Mouse (Mus musculus) lung, embryonic 16.5 days (tissue): ENCODE measurements at regions not wholly inside any gene's neighbourhood (a gene's known extent, or its start where the extent isn't known, plus 50 kb on each side); places are given as distances from the start of the nearest gene placed in this dataset.

Experiments
- ATAC-seq: fragments of 200-750 bp; cut with Nextera tagmentation; 2 replicates; pipeline ENCODE4 v1.8.0; 2017; ENCODE audit warnings: low read depth, mild to moderate bottlenecking, moderate library complexity
- H3K27ac ChIP-seq: fragments of 300-500 bp; sonication (generic); 2 replicates; pipeline ENCODE4 v1.5.1; 2014; ENCODE audit warnings: mild to moderate bottlenecking, control low read depth, low read length
- H3K27me3 ChIP-seq: fragments of 300-500 bp; sonication (generic); 2 replicates; pipeline ENCODE4 v1.6.1; 2014; ENCODE audit warnings: low read depth, low read length, mixed read lengths; ENCODE audit not compliant: control insufficient read depth, insufficient read depth
- H3K36me3 ChIP-seq: fragments of 300-500 bp; sonication (generic); 2 replicates; pipeline ENCODE4 v1.6.1; 2014; ENCODE audit warnings: low read length; ENCODE audit not compliant: control insufficient read depth, insufficient read depth
- H3K4me1 ChIP-seq: fragments of 300-500 bp; sonication (generic); replicated peaks from 2 replicates; pipeline ENCODE4 v1.6.1; 2014; ENCODE audit warnings: low read length, mixed read lengths; ENCODE audit not compliant: control insufficient read depth, insufficient read depth
- H3K4me2 ChIP-seq: fragments of 300-500 bp; sonication (generic); 2 replicates; pipeline ENCODE4 v1.6.1; 2014; ENCODE audit warnings: low read depth, low read length, control low read depth
- H3K4me3 ChIP-seq: fragments of 300-500 bp; sonication (generic); 2 replicates; pipeline ENCODE4 v1.5.1; 2014; ENCODE audit warnings: mild to moderate bottlenecking, low read length, control low read depth
- H3K9ac ChIP-seq: fragments of 300-500 bp; sonication (generic); 2 replicates; pipeline ENCODE4 v1.6.1; 2014; ENCODE audit warnings: low read length, control low read depth
- H3K9me3 ChIP-seq: fragments of 300-500 bp; sonication (generic); 2 replicates; pipeline ENCODE4 v1.6.1; 2016; ENCODE audit warnings: low read length; ENCODE audit not compliant: control insufficient read depth
- WGBS: fragments of 180-500 bp; shearing (Covaris S2); extraction: QIAGEN DNeasy Blood & Tissue Kit; methylation state at CpG from one replicate; pipeline ENCODE4 v1.1.7; 2014; 5-methylcytosine and 5-hydroxymethylcytosine counted together

GRCm38 (mm10) chr12:118716824-118717223 lies 129.3 kb upstream of the Sp8 start:
- no peak overlapping the region for H3K4me3 ChIP-seq
- H3K27me3 ChIP-seq = no peaks in the 10 kb centered on the region
- WGBS = 77% methylated on average over 4 of the region's 4 CpGs
- H3K4me2 ChIP-seq = no peak overlapping the region
- no peaks in the 10 kb centered on the region for H3K9me3 ChIP-seq
- H3K36me3 ChIP-seq = no peaks in the 10 kb centered on the region
- no peak for ATAC-seq
- H3K27ac ChIP-seq = no peak overlapping the region
- H3K9ac ChIP-seq = no peak overlapping the region
- no peaks in the 10 kb centered on the region for H3K4me1 ChIP-seq

GRCm38 (mm10) chr12:118706626-118707025 lies 139.5 kb upstream of the Sp8 start:
- no peak overlapping the region for H3K4me2 ChIP-seq
- peaks cover 6% of the 10 kb centered on the region; the same call in 1 of the 2 replicates for H3K4me1 ChIP-seq
- H3K9ac ChIP-seq = no peak overlapping the region
- H3K36me3 ChIP-seq = no peaks in the 10 kb centered on the region
- 80% methylated on average over 7 of the region's 7 CpGs for WGBS
- no peak overlapping the region for H3K27ac ChIP-seq
- H3K27me3 ChIP-seq = no peaks in the 10 kb centered on the region
- H3K4me3 ChIP-seq = no peak overlapping the region
- no peaks in the 10 kb centered on the region for H3K9me3 ChIP-seq
- ATAC-seq = no peak

GRCm38 (mm10) chr12:118704826-118705225 lies 141.3 kb upstream of the Sp8 start:
- H3K4me1 ChIP-seq = peaks cover 6% of the 10 kb centered on the region; the same call in 1 of the 2 replicates
- H3K4me2 ChIP-seq = no peak overlapping the region
- H3K4me3 ChIP-seq = no peak overlapping the region
- no peak overlapping the region for H3K27ac ChIP-seq
- no peaks in the 10 kb centered on the region for H3K27me3 ChIP-seq
- 75% methylated on average over 2 of the region's 2 CpGs for WGBS
- H3K9ac ChIP-seq = no peak overlapping the region
- no peaks in the 10 kb centered on the region for H3K36me3 ChIP-seq
- ATAC-seq = no peak
- H3K9me3 ChIP-seq = no peaks in the 10 kb centered on the region

- peaks cover 6% of the 10 kb centered on the region; the same call in 1 of the 2 replicates for H3K4me1 ChIP-seq
- WGBS = 40% methylated on average over 12 of the region's 12 CpGs
- H3K9ac ChIP-seq = no peak overlapping the region; the same call in 1 of the 2 replicates
- H3K4me2 ChIP-seq = peak overlapping the region; percentile 36
- H3K9me3 ChIP-seq = no peaks in the 10 kb centered on the region
- H3K27me3 ChIP-seq = no peaks in the 10 kb centered on the region
- no peaks in the 10 kb centered on the region for H3K36me3 ChIP-seq
- no peak for ATAC-seq
- no peak overlapping the region for H3K4me3 ChIP-seq
- no peak overlapping the region for H3K27ac ChIP-seq
Observed at GRCm38 (mm10) chr12:118703730-118704129, 142.4 kb upstream of the Sp8 start.

DNA sequence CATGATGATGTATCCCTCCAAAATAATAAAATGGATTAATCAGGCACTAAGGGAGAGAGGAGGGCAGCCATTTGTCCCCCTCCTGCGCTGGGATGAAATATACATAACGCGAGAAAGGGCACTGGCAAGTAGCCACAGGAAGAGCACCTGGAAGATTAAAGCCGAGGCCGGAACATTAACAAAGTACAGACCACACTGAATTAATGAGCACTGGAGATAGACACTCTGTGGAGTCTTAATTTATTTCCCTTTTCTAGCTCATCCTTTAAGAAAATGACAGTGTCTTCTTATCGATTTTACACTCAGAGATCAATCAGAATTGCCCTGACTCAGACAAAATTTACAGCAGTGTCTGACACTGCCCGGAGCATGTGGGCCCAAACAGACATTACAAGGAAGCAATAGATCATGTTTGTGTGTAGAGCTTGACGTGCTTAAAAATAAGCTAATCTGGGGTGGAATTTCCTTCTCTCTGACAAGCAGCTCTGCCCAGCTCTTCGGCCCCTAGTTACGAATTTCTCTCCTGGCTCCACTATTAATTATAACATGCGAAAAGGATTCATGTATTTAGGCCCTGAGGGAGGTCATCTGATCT lies 143.0 kb upstream of the Sp8 start:
- Histone ChIP-seq H3K4me2 (peak overlapping the region; percentile 36), H3K27me3 (no peaks in the 10 kb centered on the region), H3K4me1 (peaks cover 6% of the 10 kb centered on the region; the same call in 1 of the 2 replicates), H3K4me3 (no peak overlapping the region), H3K36me3 (no peaks in the 10 kb centered on the region), H3K27ac (no peak overlapping the region), H3K9ac (no peak overlapping the region), H3K9me3 (no peaks in the 10 kb centered on the region)
- 28% methylated on average over 11 of the region's 11 CpGs for WGBS
- ATAC-seq = 0 out of 2 replicates have a peak, but pooled peaks have one; percentile 31

- Histone ChIP-seq H3K36me3 (no peaks in the 10 kb centered on the region), H3K27me3 (no peaks in the 10 kb centered on the region), H3K27ac (no peak overlapping the region), H3K9ac (no peak overlapping the region), H3K4me1 (peaks cover 6% of the 10 kb centered on the region; the same call in 1 of the 2 replicates), H3K9me3 (no peaks in the 10 kb centered on the region), H3K4me3 (no peak overlapping the region), H3K4me2 (no peak overlapping the region)
- no peak for ATAC-seq
- 78% methylated on average over 2 of the region's 2 CpGs for WGBS
Observed at GRCm38 (mm10) chr12:118701838-118702237, 144.3 kb upstream of the Sp8 start.

DNA sequence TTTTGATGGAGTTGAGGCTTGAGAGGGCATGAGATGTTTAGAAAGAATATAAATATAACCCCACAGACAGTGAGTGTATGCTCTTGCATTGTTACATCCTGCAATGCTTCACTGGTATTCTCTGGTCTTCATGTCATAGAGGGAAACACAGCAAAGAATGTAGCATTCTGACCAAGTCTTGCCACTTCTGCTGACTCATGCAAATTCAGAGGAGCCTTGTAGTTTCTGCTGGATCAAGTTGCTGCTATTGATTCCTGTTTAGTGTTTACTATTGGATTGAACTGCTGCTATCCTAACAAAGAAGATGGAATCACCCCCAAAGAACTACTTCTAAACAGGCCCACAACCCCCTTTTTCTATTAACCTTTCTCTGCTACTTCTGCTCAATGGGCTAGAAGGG lies 148.0 kb upstream of the Sp8 start:
- H3K9me3 ChIP-seq = no peaks in the 10 kb centered on the region
- H3K4me2 ChIP-seq = no peak overlapping the region
- H3K27me3 ChIP-seq = no peaks in the 10 kb centered on the region
- no peak for ATAC-seq
- no peak overlapping the region for H3K4me3 ChIP-seq
- H3K4me1 ChIP-seq = 0 out of 2 replicates have a peak, but pooled peaks cover 2% of the 10 kb centered on the region
- H3K27ac ChIP-seq = no peak overlapping the region
- H3K9ac ChIP-seq = no peak overlapping the region
- H3K36me3 ChIP-seq = no peaks in the 10 kb centered on the region

DNA sequence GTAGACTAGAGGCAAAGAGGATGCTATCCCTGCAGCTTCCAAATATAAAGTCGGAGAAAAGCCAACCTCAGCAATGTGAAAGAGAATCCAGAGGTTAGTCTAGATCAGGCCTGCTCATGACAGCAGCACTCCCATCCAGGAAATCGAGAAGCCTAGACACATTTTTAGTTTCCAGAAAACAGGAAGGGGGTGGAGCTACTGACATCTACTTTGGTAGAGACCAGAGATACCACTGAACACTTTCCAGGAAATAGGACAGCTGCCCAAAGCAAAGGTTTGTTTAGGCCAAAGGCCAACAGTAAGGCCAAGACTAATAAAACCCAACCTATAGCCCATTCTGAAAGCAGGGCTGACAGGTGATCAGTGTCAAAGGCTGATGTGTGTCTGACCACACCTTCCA lies 151.4 kb upstream of the Sp8 start:
- H3K27me3 ChIP-seq = no peaks in the 10 kb centered on the region
- 79% methylated on average over 2 of the region's 2 CpGs for WGBS
- H3K4me2 ChIP-seq = no peak overlapping the region
- H3K9ac ChIP-seq = no peak overlapping the region
- no peak overlapping the region for H3K4me3 ChIP-seq
- H3K36me3 ChIP-seq = no peaks in the 10 kb centered on the region
- no peaks in the 10 kb centered on the region for H3K4me1 ChIP-seq
- no peak overlapping the region for H3K27ac ChIP-seq
- no peaks in the 10 kb centered on the region for H3K9me3 ChIP-seq
- no peak for ATAC-seq

DNA sequence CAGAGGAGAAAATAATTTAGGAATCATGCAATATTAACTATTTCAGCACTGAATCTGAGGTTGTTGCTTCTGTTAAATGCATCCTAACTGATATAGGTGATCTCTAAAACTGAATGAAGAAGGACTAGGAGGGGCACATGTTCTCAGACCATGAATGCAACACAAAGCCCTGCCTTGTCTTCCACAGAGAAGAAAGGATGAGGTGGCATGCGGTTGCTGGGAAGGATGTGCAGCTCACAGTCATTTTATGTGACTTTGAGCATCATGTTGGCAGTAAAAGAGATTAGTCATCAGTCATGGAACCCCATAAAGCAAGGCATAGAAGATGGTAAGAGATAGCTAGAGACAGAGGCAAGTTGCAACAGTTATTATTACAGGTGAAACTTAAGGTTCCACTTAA lies 163.2 kb upstream of the Sp8 start:
- no peaks in the 10 kb centered on the region for H3K36me3 ChIP-seq
- H3K9me3 ChIP-seq = no peaks in the 10 kb centered on the region
- H3K27ac ChIP-seq = no peak overlapping the region
- H3K4me1 ChIP-seq = no peaks in the 10 kb centered on the region
- H3K4me2 ChIP-seq = no peak overlapping the region
- ATAC-seq = no peak
- no peaks in the 10 kb centered on the region for H3K27me3 ChIP-seq
- no peak overlapping the region for H3K9ac ChIP-seq
- 90% methylated on average over 1 of the region's 1 CpGs for WGBS
- H3K4me3 ChIP-seq = no peak overlapping the region

- 80% methylated on average over 4 of the region's 4 CpGs for WGBS
- no peak overlapping the region for H3K4me2 ChIP-seq
- no peak for ATAC-seq
- H3K4me3 ChIP-seq = no peak overlapping the region
- H3K9ac ChIP-seq = no peak overlapping the region
- H3K27me3 ChIP-seq = no peaks in the 10 kb centered on the region
- no peaks in the 10 kb centered on the region for H3K4me1 ChIP-seq
- no peaks in the 10 kb centered on the region for H3K9me3 ChIP-seq
- H3K36me3 ChIP-seq = no peaks in the 10 kb centered on the region
- no peak overlapping the region for H3K27ac ChIP-seq
Observed at GRCm38 (mm10) chr12:118677989-118678388, 168.1 kb upstream of the Sp8 start.
